Mouse (Mus musculus): Measurements from ENCODE around the gene Vpreb3. TPM values are rescaled to one million over a fixed set of nuclear protein-coding genes. Genes with fewer than 3 reads are reported as not detected.

The Vpreb3 gene
- 1.2 and 1.3 TPM in 2 replicates for polyA plus RNA-seq (2014; fragmentation: Nextera tagmentation; extraction: Ambion mirVana)

GRCm38 (mm10) chr10:75942736-75943477, at the start of gene Vpreb3:
TSS of gene Vpreb3 (plus strand) at chr10:75943057.
- Histone ChIP-seq H3K27me3 (ENCODE audit: control insufficient read depth, insufficient read depth, low read length) (no peaks in the 10 kb centered on the region), H3K9ac (replicated peaks; ENCODE audit: low read depth, low read length) (no peak within 1 kb of the TSS), H3K9me3 (ENCODE audit: control insufficient read depth, low read length) (no peaks in the 10 kb centered on the region), H3K4me3 (ENCODE audit: low read depth, low read length) (no peak within 1 kb of the TSS), H3K36me3 (ENCODE audit: control insufficient read depth, insufficient read depth, low read length) (no peaks in the 10 kb centered on the region), H3K27ac (ENCODE audit: low read depth, low read length) (peak within 1 kb of the TSS; percentile 24; the same call in 1 of the 2 replicates), H3K4me1 (ENCODE audit: control insufficient read depth, insufficient read depth, low read length) (peaks cover 3% of the 10 kb centered on the region; the same call in 1 of the 2 replicates), H3K4me2 (ENCODE audit: low read depth, low read length) (no peak within 1 kb of the TSS)
- 88% methylated on average over 15 of the region's 15 CpGs for WGBS
- ATAC-seq (ENCODE audit: low read depth), result no peak

GRCm38 (mm10) chr10:75893089-75893750, 49.6 kb upstream of the Vpreb3 start, which contains the start of gene Derl3:
TSS of gene Derl3 (plus strand) at chr10:75893413.
- no peaks in the 10 kb centered on the region for H3K9me3 ChIP-seq (ENCODE audit: control insufficient read depth, low read length)
- no peaks in the 10 kb centered on the region for H3K27me3 ChIP-seq (ENCODE audit: control insufficient read depth, insufficient read depth, low read length)
- no peaks in the 10 kb centered on the region; the same call in none of the 2 replicates for H3K4me1 ChIP-seq (ENCODE audit: control insufficient read depth, insufficient read depth, low read length)
- peak; percentile 99 for ATAC-seq (ENCODE audit: low read depth)
- H3K4me2 ChIP-seq (ENCODE audit: low read depth, low read length), result peak within 1 kb of the TSS; percentile 84
- H3K9ac ChIP-seq (replicated peaks; ENCODE audit: low read depth, low read length), result peak within 1 kb of the TSS; percentile 55
- peak within 1 kb of the TSS; percentile 33 for H3K4me3 ChIP-seq (ENCODE audit: low read depth, low read length)
- H3K36me3 ChIP-seq (ENCODE audit: control insufficient read depth, insufficient read depth, low read length), result peaks cover 29% of the 10 kb centered on the region
- WGBS, result 2% methylated on average over 51 of the region's 51 CpGs
- H3K27ac ChIP-seq (ENCODE audit: low read depth, low read length), result peak within 1 kb of the TSS; percentile 40; the same call in 1 of the 2 replicates

- no peak overlapping the region for H3K4me3 ChIP-seq (ENCODE audit: low read depth, low read length)
- H3K4me1 ChIP-seq (ENCODE audit: control insufficient read depth, insufficient read depth, low read length), result no peaks in the 10 kb centered on the region; the same call in none of the 2 replicates
- H3K27ac ChIP-seq (ENCODE audit: low read depth, low read length), result no peak overlapping the region
- no peak overlapping the region for H3K9ac ChIP-seq (replicated peaks; ENCODE audit: low read depth, low read length)
- peaks cover 29% of the 10 kb centered on the region for H3K36me3 ChIP-seq (ENCODE audit: control insufficient read depth, insufficient read depth, low read length)
- H3K4me2 ChIP-seq (ENCODE audit: low read depth, low read length), result no peak overlapping the region
- H3K27me3 ChIP-seq (ENCODE audit: control insufficient read depth, insufficient read depth, low read length), result no peaks in the 10 kb centered on the region
- no peaks in the 10 kb centered on the region for H3K9me3 ChIP-seq (ENCODE audit: control insufficient read depth, low read length)
- no peak for ATAC-seq (ENCODE audit: low read depth)
- WGBS, result 79% methylated on average over 6 of the region's 6 CpGs
Observed at GRCm38 (mm10) chr10:75894601-75895000, 48.3 kb upstream of the Vpreb3 start.

- H3K36me3 ChIP-seq (ENCODE audit: control insufficient read depth, insufficient read depth, low read length), result peaks cover 35% of the 10 kb centered on the region
- H3K4me2 ChIP-seq (ENCODE audit: low read depth, low read length), result no peak overlapping the region
- no peak for ATAC-seq (ENCODE audit: low read depth)
- no peak overlapping the region for H3K27ac ChIP-seq (ENCODE audit: low read depth, low read length)
- no peak overlapping the region for H3K9ac ChIP-seq (replicated peaks; ENCODE audit: low read depth, low read length)
- H3K9me3 ChIP-seq (ENCODE audit: control insufficient read depth, low read length), result no peaks in the 10 kb centered on the region
- no peaks in the 10 kb centered on the region; the same call in none of the 2 replicates for H3K4me1 ChIP-seq (ENCODE audit: control insufficient read depth, insufficient read depth, low read length)
- WGBS, result 94% methylated on average over 5 of the region's 5 CpGs
- no peaks in the 10 kb centered on the region for H3K27me3 ChIP-seq (ENCODE audit: control insufficient read depth, insufficient read depth, low read length)
- H3K4me3 ChIP-seq (ENCODE audit: low read depth, low read length), result no peak overlapping the region
Observed at GRCm38 (mm10) chr10:75895730-75896129, 47.1 kb upstream of the Vpreb3 start.

- H3K9ac ChIP-seq (replicated peaks; ENCODE audit: low read depth, low read length), result no peak overlapping the region
- no peak overlapping the region for H3K27ac ChIP-seq (ENCODE audit: low read depth, low read length)
- WGBS, result 89% methylated on average over 1 of the region's 1 CpGs
- no peaks in the 10 kb centered on the region for H3K9me3 ChIP-seq (ENCODE audit: control insufficient read depth, low read length)
- H3K4me2 ChIP-seq (ENCODE audit: low read depth, low read length), result no peak overlapping the region
- no peak overlapping the region for H3K4me3 ChIP-seq (ENCODE audit: low read depth, low read length)
- H3K4me1 ChIP-seq (ENCODE audit: control insufficient read depth, insufficient read depth, low read length), result no peaks in the 10 kb centered on the region; the same call in none of the 2 replicates
- no peaks in the 10 kb centered on the region for H3K27me3 ChIP-seq (ENCODE audit: control insufficient read depth, insufficient read depth, low read length)
- no peak for ATAC-seq (ENCODE audit: low read depth)
- H3K36me3 ChIP-seq (ENCODE audit: control insufficient read depth, insufficient read depth, low read length), result peaks cover 38% of the 10 kb centered on the region
Observed at GRCm38 (mm10) chr10:75896208-75896607, 46.6 kb upstream of the Vpreb3 start.

GRCm38 (mm10) chr10:75897373-75897772, 45.5 kb upstream of the Vpreb3 start:
- H3K27me3 ChIP-seq (ENCODE audit: control insufficient read depth, insufficient read depth, low read length), result no peaks in the 10 kb centered on the region
- H3K36me3 ChIP-seq (ENCODE audit: control insufficient read depth, insufficient read depth, low read length), result peaks cover 47% of the 10 kb centered on the region
- ATAC-seq (ENCODE audit: low read depth), result no peak
- H3K4me3 ChIP-seq (ENCODE audit: low read depth, low read length), result no peak overlapping the region
- 34% methylated on average over 6 of the region's 6 CpGs for WGBS
- H3K27ac ChIP-seq (ENCODE audit: low read depth, low read length), result no peak overlapping the region
- H3K4me1 ChIP-seq (ENCODE audit: control insufficient read depth, insufficient read depth, low read length), result no peaks in the 10 kb centered on the region; the same call in none of the 2 replicates
- H3K9me3 ChIP-seq (ENCODE audit: control insufficient read depth, low read length), result no peaks in the 10 kb centered on the region
- H3K4me2 ChIP-seq (ENCODE audit: low read depth, low read length), result no peak overlapping the region
- no peak overlapping the region for H3K9ac ChIP-seq (replicated peaks; ENCODE audit: low read depth, low read length)

GRCm38 (mm10) chr10:75898039-75898564, 44.8 kb upstream of the Vpreb3 start:
- no peak overlapping the region for H3K4me2 ChIP-seq (ENCODE audit: low read depth, low read length)
- H3K9ac ChIP-seq (replicated peaks; ENCODE audit: low read depth, low read length), result no peak overlapping the region
- no peak overlapping the region for H3K4me3 ChIP-seq (ENCODE audit: low read depth, low read length)
- no peaks in the 10 kb centered on the region for H3K27me3 ChIP-seq (ENCODE audit: control insufficient read depth, insufficient read depth, low read length)
- no peak for ATAC-seq (ENCODE audit: low read depth)
- WGBS, result 80% methylated on average over 6 of the region's 6 CpGs
- no peaks in the 10 kb centered on the region for H3K9me3 ChIP-seq (ENCODE audit: control insufficient read depth, low read length)
- H3K27ac ChIP-seq (ENCODE audit: low read depth, low read length), result no peak overlapping the region; the same call in 1 of the 2 replicates
- H3K36me3 ChIP-seq (ENCODE audit: control insufficient read depth, insufficient read depth, low read length), result peaks cover 54% of the 10 kb centered on the region
- no peaks in the 10 kb centered on the region; the same call in none of the 2 replicates for H3K4me1 ChIP-seq (ENCODE audit: control insufficient read depth, insufficient read depth, low read length)

GRCm38 (mm10) chr10:75898846-75899245, 44.0 kb upstream of the Vpreb3 start:
- H3K36me3 ChIP-seq (ENCODE audit: control insufficient read depth, insufficient read depth, low read length), result peaks cover 61% of the 10 kb centered on the region
- H3K27me3 ChIP-seq (ENCODE audit: control insufficient read depth, insufficient read depth, low read length), result no peaks in the 10 kb centered on the region
- H3K4me3 ChIP-seq (ENCODE audit: low read depth, low read length), result no peak overlapping the region
- no peak overlapping the region for H3K27ac ChIP-seq (ENCODE audit: low read depth, low read length)
- ATAC-seq (ENCODE audit: low read depth), result no peak
- H3K9me3 ChIP-seq (ENCODE audit: control insufficient read depth, low read length), result no peaks in the 10 kb centered on the region
- H3K4me1 ChIP-seq (ENCODE audit: control insufficient read depth, insufficient read depth, low read length), result no peaks in the 10 kb centered on the region; the same call in 1 of the 2 replicates
- no peak overlapping the region for H3K9ac ChIP-seq (replicated peaks; ENCODE audit: low read depth, low read length)
- WGBS, result 70% methylated on average over 3 of the region's 3 CpGs
- no peak overlapping the region for H3K4me2 ChIP-seq (ENCODE audit: low read depth, low read length)

- H3K27ac ChIP-seq (ENCODE audit: low read depth, low read length), result no peak overlapping the region
- no peaks in the 10 kb centered on the region for H3K4me1 ChIP-seq (ENCODE audit: control insufficient read depth, insufficient read depth, low read length)
- no peaks in the 10 kb centered on the region for H3K9me3 ChIP-seq (ENCODE audit: control insufficient read depth, low read length)
- WGBS, result 78% methylated on average over 5 of the region's 5 CpGs
- no peak overlapping the region for H3K4me2 ChIP-seq (ENCODE audit: low read depth, low read length)
- no peak overlapping the region for H3K4me3 ChIP-seq (ENCODE audit: low read depth, low read length)
- H3K36me3 ChIP-seq (ENCODE audit: control insufficient read depth, insufficient read depth, low read length), result peaks cover 79% of the 10 kb centered on the region
- no peaks in the 10 kb centered on the region for H3K27me3 ChIP-seq (ENCODE audit: control insufficient read depth, insufficient read depth, low read length)
- H3K9ac ChIP-seq (replicated peaks; ENCODE audit: low read depth, low read length), result no peak overlapping the region
- ATAC-seq (ENCODE audit: low read depth), result no peak
Observed at GRCm38 (mm10) chr10:75904391-75904790, 38.5 kb upstream of the Vpreb3 start.
